Mouse (Mus musculus): ENCODE measurements around the gene Etnppl.

Gene Etnppl

DNA sequence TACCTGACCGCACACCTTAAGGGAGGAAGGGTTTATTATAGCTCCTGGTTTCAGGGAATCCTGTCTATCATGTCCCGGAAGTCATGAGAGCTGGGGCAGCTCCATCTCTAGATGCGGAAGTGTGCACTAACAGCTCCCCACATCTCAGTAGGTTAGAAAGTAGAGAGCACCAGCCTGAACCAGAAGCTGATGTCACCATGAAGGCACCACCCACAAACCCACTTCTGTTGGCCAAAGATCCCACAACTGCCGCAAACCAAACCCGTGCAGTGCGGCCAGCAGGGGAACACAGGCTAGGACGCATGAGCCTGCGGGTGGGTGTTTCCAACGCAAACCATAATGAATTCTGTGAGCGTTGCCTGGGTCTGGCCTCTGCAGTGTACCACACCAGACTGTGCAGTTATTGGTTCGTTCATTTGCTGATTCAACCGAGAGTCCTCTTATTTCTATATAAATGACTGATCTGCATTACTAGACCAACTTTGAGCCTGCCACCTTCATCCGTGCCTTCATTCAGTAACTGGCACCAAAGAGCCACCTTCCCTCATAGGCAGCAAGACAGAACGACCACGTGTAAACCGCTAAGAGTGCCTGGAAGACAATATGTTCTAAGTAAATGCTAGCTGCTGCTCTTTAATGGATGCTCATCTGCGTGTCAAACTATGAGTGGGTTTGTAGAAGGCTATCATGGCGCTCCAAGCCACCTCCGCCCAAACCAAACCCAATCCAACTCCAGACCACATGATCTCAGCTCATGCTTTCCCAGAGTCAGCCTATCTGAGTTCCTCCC lies 60.6 kb downstream of the Etnppl start:
- DNase-seq: no peak

GRCm38 (mm10) chr3:130681226-130681625 lies 64.0 kb downstream of the Etnppl start:
- DNase-seq: no peak

- DNase-seq: no peak
These were observed 64.9 kb downstream of the Etnppl start for GRCm38 (mm10) chr3:130682183-130682582.

DNA sequence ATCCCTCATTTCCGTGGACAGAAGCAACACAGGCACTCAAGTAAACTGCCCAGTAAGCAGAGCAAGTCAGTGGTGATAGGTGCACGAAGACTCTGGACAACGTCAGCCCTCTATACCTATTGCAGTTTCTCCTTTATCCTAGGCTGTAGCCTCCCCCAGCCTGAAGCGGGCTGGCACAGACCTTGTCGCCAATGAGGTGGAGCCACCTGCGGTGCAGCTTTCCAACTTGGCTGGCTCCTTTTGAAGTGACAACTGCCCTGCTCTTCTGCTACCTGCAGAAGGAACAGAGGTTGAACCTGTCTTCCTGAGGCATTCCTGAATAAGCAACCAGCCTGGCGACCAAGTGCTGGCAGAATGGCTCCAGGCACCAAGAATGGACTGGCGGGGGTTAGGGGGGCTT lies 66.6 kb downstream of the Etnppl start:
- no peak for DNase-seq

- DNase-seq: no peak
These were observed 67.2 kb downstream of the Etnppl start for GRCm38 (mm10) chr3:130684276-130685013.

GRCm38 (mm10) chr3:130685014-130685366 lies 67.7 kb downstream of the Etnppl start:
- DNase-seq: no peak

GRCm38 (mm10) chr3:130687051-130687450 lies 69.8 kb downstream of the Etnppl start:
- no peak for DNase-seq

Data from cerebellum, adult 8-10 months (tissue).